Mouse (Mus musculus): ENCODE results near the gene Bnc2.

Gene Bnc2

GRCm38 (mm10) chr4:84324371-84324770 lies 350.7 kb downstream of the Bnc2 start:
- DNase-seq (ENCODE audit: low read depth): no peak

DNA sequence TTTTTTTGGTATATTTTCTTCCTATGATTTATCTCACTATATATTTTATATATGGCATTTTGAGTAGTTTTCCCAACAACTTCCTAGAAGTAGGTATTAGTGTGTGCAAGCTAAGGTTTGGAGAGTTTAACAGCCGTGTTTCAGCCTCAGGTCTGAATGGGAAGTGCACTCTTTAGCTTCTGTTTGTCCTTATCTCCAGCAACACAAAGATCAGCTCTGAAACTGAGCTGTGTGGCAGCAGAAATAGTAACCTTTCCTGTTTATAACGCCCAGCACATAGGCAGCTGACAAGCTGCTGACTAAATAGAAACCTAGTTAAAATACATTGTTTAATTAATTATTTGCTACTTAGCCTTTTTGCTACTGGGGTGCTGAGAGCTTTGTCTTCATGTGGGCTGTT lies 353.5 kb downstream of the Bnc2 start:
- no peak for DNase-seq (ENCODE audit: low read depth)

DNA sequence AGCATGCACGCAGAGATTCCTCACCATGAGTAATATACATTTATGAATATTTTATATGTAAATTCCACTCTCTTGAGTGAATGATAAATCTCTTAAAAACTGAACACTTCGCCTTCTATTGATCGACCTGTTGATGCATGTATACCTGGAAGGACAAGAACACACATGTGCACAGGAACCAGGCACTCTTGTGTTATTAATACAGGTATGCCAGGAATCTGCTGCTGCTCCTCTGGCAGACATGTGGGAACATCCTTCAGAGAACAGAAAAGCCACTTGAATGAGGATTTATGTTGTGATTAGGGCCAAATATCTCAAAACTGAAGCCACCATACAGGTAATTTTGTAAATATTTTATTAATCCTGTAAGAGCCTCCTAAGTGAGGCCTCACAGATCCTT lies 357.7 kb downstream of the Bnc2 start:
- DNase-seq (ENCODE audit: low read depth): no peak

DNA sequence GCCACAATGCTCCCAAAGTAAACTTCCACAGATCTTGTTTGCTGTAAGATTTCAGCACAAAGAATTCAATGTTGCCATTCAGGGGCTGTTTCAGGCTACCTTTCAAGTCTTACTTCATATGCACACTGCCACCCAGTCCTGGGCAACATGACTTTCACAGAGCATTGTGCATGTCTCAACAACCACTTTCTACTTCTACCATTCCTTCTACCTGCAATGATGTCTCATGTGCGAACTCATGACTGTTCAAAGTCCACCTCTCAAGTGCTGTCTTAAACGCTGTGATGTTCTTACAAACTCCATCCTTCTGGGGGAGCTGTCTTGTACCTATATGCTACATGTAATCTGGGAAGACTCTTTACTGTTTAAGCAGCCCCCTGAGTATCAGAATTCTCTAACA lies 363.7 kb downstream of the Bnc2 start:
- no peak for DNase-seq (ENCODE audit: low read depth)

GRCm38 (mm10) chr4:84310851-84311250 lies 364.2 kb downstream of the Bnc2 start:
- no peak for DNase-seq (ENCODE audit: low read depth)

DNA sequence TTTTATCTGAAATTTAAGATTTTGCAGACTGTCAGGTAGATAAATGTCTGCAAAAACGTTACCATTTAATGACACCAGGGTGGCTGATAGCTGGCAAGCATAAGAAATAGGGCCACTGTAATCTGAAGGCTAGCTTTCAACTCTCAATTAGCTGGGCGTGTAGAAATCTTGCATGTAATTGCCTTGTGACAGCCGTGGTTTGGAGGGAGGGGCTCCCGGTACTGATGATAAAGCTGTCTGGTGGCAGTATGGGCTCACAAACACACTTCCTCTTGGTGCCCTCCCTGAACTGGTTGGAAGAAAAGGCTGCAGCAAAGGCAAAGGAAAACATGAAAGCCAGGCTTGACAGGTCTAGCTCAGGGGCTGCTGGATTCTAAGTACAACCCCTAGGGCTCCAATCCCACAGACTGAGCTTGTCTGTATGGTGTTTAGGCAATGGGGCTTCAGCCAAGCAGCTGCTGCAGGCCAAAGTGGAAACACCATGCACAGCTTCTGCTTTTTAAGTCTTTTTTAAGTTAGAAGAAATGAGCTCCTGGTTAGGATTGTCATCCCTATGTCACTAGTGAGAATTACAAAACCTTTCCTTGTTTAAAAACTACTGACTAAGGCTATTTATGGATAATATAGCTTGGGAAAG lies 366.7 kb downstream of the Bnc2 start:
- DNase-seq (ENCODE audit: low read depth): no peak

GRCm38 (mm10) chr4:84306928-84307606 lies 368.0 kb downstream of the Bnc2 start:
- DNase-seq (ENCODE audit: low read depth): no peak

- DNase-seq (ENCODE audit: low read depth): no peak
These were observed 372.1 kb downstream of the Bnc2 start for GRCm38 (mm10) chr4:84302949-84303348.

- no peak for DNase-seq (ENCODE audit: low read depth)
These were observed 389.9 kb downstream of the Bnc2 start for GRCm38 (mm10) chr4:84285153-84285552.

GRCm38 (mm10) chr4:84282651-84283050 lies 392.4 kb downstream of the Bnc2 start:
- no peak for DNase-seq (ENCODE audit: low read depth)

DNA sequence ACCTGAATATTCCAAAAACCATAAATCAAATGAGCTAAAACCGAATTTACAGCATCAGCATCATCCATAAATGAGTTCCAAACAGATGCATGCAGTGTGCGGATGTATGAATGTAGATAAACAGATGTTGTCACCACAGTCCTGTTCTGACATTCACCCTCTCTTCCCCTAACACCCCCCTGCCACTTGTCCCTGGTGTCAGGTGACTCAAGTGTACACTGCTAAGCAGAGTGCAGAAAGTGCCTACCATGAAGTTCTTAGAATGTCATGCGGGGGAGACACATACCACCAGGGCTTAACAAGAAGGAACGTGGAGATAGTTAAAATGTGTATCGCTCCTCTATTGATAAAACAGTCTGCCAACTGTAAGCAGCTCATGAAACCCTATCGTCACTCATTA lies 396.9 kb downstream of the Bnc2 start:
- DNase-seq (ENCODE audit: low read depth): no peak

DNA sequence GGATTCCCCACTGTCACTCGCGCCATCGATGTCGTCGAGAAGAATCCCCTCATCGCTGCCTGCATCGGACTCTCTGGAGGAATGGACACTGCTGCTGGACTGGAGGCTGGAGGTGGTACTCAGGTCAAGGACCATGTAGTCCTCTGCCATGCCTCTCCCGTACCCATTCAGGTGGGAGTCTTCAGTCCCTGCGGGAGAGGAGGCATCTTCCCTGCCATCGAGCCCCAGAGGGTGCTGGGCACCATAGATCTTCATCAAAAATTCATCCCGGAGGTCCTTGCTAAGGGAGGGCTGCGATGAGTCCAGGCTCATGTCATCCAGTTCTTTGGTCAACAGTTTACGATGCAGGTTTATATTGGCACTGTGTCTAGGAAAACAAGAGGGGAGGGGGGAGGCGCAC lies 399.0 kb downstream of the Bnc2 start:
- DNase-seq (ENCODE audit: low read depth): no peak

DNA sequence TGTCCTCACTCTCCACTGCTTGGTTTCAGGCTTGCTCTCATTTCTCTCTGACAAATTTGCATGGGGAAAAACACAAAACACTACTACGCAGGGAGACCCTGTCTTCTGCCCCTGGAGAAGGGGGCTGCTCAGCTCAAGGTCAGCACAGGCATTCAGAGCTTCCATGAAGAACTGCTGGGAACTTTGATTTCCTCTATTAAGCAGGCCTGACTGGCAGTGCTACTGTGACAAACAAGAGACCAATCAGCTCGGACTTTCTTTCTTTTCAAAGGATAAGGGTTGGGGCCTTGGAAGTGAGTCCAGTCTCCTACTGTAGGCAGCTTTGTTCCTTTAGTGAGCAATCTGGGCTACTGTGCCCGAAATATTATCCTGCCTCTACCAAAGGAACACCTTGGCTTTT lies 400.9 kb downstream of the Bnc2 start:
- no peak for DNase-seq (ENCODE audit: low read depth)

DNA sequence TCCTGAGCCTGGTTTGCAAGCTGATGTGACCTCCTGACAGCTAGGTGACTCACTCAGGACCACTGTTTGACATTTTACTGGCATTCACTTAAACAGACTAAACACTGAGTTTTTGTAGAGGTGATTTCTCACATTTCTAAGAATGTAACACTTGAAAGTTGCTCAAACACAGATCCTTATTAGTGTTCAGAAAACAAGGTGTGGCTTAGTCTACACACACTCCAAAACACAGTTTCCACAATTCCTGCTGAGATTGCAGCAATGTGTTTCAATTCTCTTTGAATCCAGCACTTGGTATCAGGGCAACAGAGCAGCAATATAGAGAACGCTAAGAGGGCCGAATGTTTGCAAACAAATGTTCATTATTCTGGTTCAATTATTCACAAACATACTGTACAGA lies 402.2 kb downstream of the Bnc2 start:
- DNase-seq (ENCODE audit: low read depth): no peak

GRCm38 (mm10) chr4:84269845-84270244 lies 405.2 kb downstream of the Bnc2 start:
- DNase-seq (ENCODE audit: low read depth): no peak

GRCm38 (mm10) chr4:84247356-84247755 lies 427.7 kb downstream of the Bnc2 start:
- no peak for DNase-seq (ENCODE audit: low read depth)

- DNase-seq (ENCODE audit: low read depth): no peak
These were observed 442.7 kb downstream of the Bnc2 start for GRCm38 (mm10) chr4:84232346-84232745.

DNA sequence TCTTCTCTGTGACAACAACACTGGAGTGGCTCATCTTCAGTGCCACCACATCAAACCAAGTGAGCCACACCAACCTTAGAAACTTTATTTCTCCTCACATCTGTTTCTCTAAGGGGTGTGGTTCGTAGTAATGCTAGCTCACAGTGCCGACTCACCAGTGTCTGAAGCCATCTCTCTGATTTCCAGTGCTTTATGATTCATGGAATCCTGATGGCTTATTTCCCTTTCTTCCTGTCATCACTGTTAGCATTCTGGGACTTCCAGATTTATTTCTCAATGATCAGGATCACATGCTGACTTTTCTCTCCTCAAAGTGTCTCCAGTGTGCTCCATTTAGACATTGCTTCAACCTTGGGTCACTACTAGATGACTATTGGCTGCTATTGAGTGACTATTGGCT lies 443.8 kb downstream of the Bnc2 start:
- no peak for DNase-seq (ENCODE audit: low read depth)

- DNase-seq (ENCODE audit: low read depth): no peak
These were observed 445.7 kb downstream of the Bnc2 start for GRCm38 (mm10) chr4:84229189-84229960.

- no peak for DNase-seq (ENCODE audit: low read depth)
These were observed 446.5 kb downstream of the Bnc2 start for GRCm38 (mm10) chr4:84228551-84228950.
